Mouse (Mus musculus): ENCODE measurements around the gene Vegfa. TPM values are rescaled to one million over a fixed set of nuclear protein-coding genes. Genes with fewer than 3 reads are reported as not detected.

Vegfa gene
- total RNA-seq, 1 experiment from 2014 or later: 23.0 TPM

GRCm38 (mm10) chr17:46029554-46030207 lies 2.5 kb downstream of the Vegfa start:
- ATAC-seq (ENCODE audit: extremely low read depth, insufficient number of reproducible peaks, low FRiP score, poor library complexity, severe bottlenecking): no peak

- no peak for ATAC-seq (ENCODE audit: extremely low read depth, insufficient number of reproducible peaks, low FRiP score, poor library complexity, severe bottlenecking)
Observed at GRCm38 (mm10) chr17:46029052-46029553, 3.1 kb downstream of the Vegfa start.

- ATAC-seq (ENCODE audit: extremely low read depth, insufficient number of reproducible peaks, low FRiP score, poor library complexity, severe bottlenecking): no peak
Observed at GRCm38 (mm10) chr17:46028210-46029051, 3.7 kb downstream of the Vegfa start.

- no peak for ATAC-seq (ENCODE audit: extremely low read depth, insufficient number of reproducible peaks, low FRiP score, poor library complexity, severe bottlenecking)
Observed at GRCm38 (mm10) chr17:46027066-46027917, 4.9 kb downstream of the Vegfa start.

GRCm38 (mm10) chr17:46025927-46026668 lies 6.1 kb downstream of the Vegfa start:
- no peak for ATAC-seq (ENCODE audit: extremely low read depth, insufficient number of reproducible peaks, low FRiP score, poor library complexity, severe bottlenecking)

- ATAC-seq (ENCODE audit: extremely low read depth, insufficient number of reproducible peaks, low FRiP score, poor library complexity, severe bottlenecking): no peak
Observed at GRCm38 (mm10) chr17:46025207-46025606, 7.0 kb downstream of the Vegfa start.

- no peak for ATAC-seq (ENCODE audit: extremely low read depth, insufficient number of reproducible peaks, low FRiP score, poor library complexity, severe bottlenecking)
Observed at GRCm38 (mm10) chr17:46024192-46024591, 8.0 kb downstream of the Vegfa start.

GRCm38 (mm10) chr17:46023572-46023971 lies 8.6 kb downstream of the Vegfa start:
- no peak for ATAC-seq (ENCODE audit: extremely low read depth, insufficient number of reproducible peaks, low FRiP score, poor library complexity, severe bottlenecking)

GRCm38 (mm10) chr17:46022934-46023333 lies 9.2 kb downstream of the Vegfa start:
- no peak for ATAC-seq (ENCODE audit: extremely low read depth, insufficient number of reproducible peaks, low FRiP score, poor library complexity, severe bottlenecking)

- ATAC-seq (ENCODE audit: extremely low read depth, insufficient number of reproducible peaks, low FRiP score, poor library complexity, severe bottlenecking): 0 out of 2 replicates have a peak, but pooled peaks have one; percentile 18
Observed at GRCm38 (mm10) chr17:46022427-46022826, 9.7 kb downstream of the Vegfa start.

GRCm38 (mm10) chr17:46021760-46022159 lies 10.4 kb downstream of the Vegfa start:
- no peak for ATAC-seq (ENCODE audit: extremely low read depth, insufficient number of reproducible peaks, low FRiP score, poor library complexity, severe bottlenecking)

GRCm38 (mm10) chr17:46021173-46021572 lies 11.0 kb downstream of the Vegfa start:
- no peak for ATAC-seq (ENCODE audit: extremely low read depth, insufficient number of reproducible peaks, low FRiP score, poor library complexity, severe bottlenecking)

GRCm38 (mm10) chr17:46020579-46020978 lies 11.6 kb downstream of the Vegfa start:
- no peak for ATAC-seq (ENCODE audit: extremely low read depth, insufficient number of reproducible peaks, low FRiP score, poor library complexity, severe bottlenecking)

- no peak for ATAC-seq (ENCODE audit: extremely low read depth, insufficient number of reproducible peaks, low FRiP score, poor library complexity, severe bottlenecking)
Observed at GRCm38 (mm10) chr17:46018736-46019004, 13.5 kb downstream of the Vegfa start.

- ATAC-seq (ENCODE audit: extremely low read depth, insufficient number of reproducible peaks, low FRiP score, poor library complexity, severe bottlenecking): no peak
Observed at GRCm38 (mm10) chr17:46017946-46018735, 14.0 kb downstream of the Vegfa start.

- ATAC-seq (ENCODE audit: extremely low read depth, insufficient number of reproducible peaks, low FRiP score, poor library complexity, severe bottlenecking): no peak
Observed at GRCm38 (mm10) chr17:46016617-46017016, 15.6 kb downstream of the Vegfa start.

- no peak for ATAC-seq (ENCODE audit: extremely low read depth, insufficient number of reproducible peaks, low FRiP score, poor library complexity, severe bottlenecking)
Observed at GRCm38 (mm10) chr17:46015967-46016366, 16.2 kb downstream of the Vegfa start.

GRCm38 (mm10) chr17:46014935-46015334 lies 17.2 kb downstream of the Vegfa start:
- ATAC-seq (ENCODE audit: extremely low read depth, insufficient number of reproducible peaks, low FRiP score, poor library complexity, severe bottlenecking): no peak

Measured in neutrophil, adult 5-6 weeks (primary cell).